Mouse (Mus musculus): Measurements from ENCODE around the gene Mllt3. TPM values are rescaled to one million over a fixed set of nuclear protein-coding genes. Genes with fewer than 3 reads are reported as not detected.

Gene Mllt3
- polyA plus RNA-seq, 1 experiment: 64.2 TPM

GRCm38 (mm10) chr4:87944320-87944719, 88.8 kb downstream of the Mllt3 start:
- no peak for DNase-seq (ENCODE audit: low read depth)
- TF ChIP-seq CTCF (IDR thresholded peaks at IDR 0.05; ENCODE audit: borderline replicate concordance, extremely low read depth, insufficient read depth, insufficient read length): no peak
- TF ChIP-seq POLR2A (IDR thresholded peaks at IDR 0.05; ENCODE audit: borderline replicate concordance, extremely low read depth, insufficient read depth, insufficient read length, poor library complexity, severe bottlenecking): no peak

DNA sequence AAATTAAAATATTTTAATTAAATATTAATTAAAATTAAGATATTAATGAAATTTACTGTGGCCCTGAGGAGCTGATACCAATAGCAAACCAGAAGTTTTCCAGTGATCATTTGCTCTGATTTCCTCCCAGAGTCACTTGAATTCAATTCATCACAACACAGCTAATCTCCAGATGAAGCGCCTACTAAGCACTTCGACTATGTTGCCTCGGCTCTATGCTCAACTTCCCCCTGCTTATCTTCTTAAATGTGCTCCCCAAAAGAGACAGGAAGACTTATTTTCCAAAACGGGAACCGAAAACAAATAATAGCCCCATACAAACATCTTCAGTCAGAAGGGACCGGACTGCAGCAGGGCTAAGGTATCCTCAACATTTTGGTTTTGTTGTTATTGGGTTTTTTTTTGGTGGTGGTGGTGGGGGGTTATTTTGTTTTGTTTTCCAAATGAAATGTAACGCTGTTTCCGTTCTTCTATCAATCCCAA, 90.2 kb downstream of the Mllt3 start:
- no peak for TF ChIP-seq CTCF (IDR thresholded peaks at IDR 0.05; ENCODE audit: borderline replicate concordance, extremely low read depth, insufficient read depth, insufficient read length)
- no peak for TF ChIP-seq POLR2A (IDR thresholded peaks at IDR 0.05; ENCODE audit: borderline replicate concordance, extremely low read depth, insufficient read depth, insufficient read length, poor library complexity, severe bottlenecking)
- no peak for DNase-seq (ENCODE audit: low read depth)

- no peak for TF ChIP-seq POLR2A (IDR thresholded peaks at IDR 0.05; ENCODE audit: borderline replicate concordance, extremely low read depth, insufficient read depth, insufficient read length, poor library complexity, severe bottlenecking)
- no peak for TF ChIP-seq CTCF (IDR thresholded peaks at IDR 0.05; ENCODE audit: borderline replicate concordance, extremely low read depth, insufficient read depth, insufficient read length)
- no peak for DNase-seq (ENCODE audit: low read depth)
These were observed 93.5 kb downstream of the Mllt3 start for GRCm38 (mm10) chr4:87939474-87940154.

GRCm38 (mm10) chr4:87936326-87936725, 96.8 kb downstream of the Mllt3 start:
- no peak for DNase-seq (ENCODE audit: low read depth)
- no peak for TF ChIP-seq CTCF (IDR thresholded peaks at IDR 0.05; ENCODE audit: borderline replicate concordance, extremely low read depth, insufficient read depth, insufficient read length)
- no peak for TF ChIP-seq POLR2A (IDR thresholded peaks at IDR 0.05; ENCODE audit: borderline replicate concordance, extremely low read depth, insufficient read depth, insufficient read length, poor library complexity, severe bottlenecking)

DNA sequence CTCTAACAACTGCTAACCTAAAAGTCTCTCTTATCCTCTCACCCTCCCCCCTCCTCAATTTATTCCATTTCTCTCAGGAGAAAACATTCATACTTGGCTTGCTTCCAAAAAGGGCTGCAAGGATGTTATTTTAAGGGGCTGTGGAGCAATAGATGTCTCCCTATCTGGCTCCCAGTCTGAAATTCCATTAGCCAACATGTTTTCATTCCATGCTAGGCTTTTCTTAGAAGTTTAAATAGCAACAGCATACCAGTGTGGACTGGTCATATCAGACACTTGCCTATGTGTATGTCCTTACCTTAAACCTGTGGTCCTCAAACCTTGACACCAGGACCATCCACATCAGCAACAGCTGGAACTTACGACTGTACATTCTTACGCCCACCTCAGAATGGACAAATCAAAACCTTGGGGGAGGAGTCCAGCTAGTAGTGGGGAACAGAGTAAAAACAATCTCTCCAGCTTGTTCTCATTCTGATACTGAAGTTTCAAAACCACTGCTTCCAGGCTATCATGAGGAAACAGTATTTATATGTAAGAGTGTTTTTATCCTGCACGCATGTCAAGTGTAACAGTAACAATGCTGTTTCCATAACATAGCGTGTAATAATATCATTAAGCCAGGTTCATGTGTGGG, 99.3 kb downstream of the Mllt3 start:
- peak; percentile 71 for DNase-seq (ENCODE audit: low read depth)
- no peak for TF ChIP-seq POLR2A (IDR thresholded peaks at IDR 0.05; ENCODE audit: borderline replicate concordance, extremely low read depth, insufficient read depth, insufficient read length, poor library complexity, severe bottlenecking)
- no peak for TF ChIP-seq CTCF (IDR thresholded peaks at IDR 0.05; ENCODE audit: borderline replicate concordance, extremely low read depth, insufficient read depth, insufficient read length)

DNA sequence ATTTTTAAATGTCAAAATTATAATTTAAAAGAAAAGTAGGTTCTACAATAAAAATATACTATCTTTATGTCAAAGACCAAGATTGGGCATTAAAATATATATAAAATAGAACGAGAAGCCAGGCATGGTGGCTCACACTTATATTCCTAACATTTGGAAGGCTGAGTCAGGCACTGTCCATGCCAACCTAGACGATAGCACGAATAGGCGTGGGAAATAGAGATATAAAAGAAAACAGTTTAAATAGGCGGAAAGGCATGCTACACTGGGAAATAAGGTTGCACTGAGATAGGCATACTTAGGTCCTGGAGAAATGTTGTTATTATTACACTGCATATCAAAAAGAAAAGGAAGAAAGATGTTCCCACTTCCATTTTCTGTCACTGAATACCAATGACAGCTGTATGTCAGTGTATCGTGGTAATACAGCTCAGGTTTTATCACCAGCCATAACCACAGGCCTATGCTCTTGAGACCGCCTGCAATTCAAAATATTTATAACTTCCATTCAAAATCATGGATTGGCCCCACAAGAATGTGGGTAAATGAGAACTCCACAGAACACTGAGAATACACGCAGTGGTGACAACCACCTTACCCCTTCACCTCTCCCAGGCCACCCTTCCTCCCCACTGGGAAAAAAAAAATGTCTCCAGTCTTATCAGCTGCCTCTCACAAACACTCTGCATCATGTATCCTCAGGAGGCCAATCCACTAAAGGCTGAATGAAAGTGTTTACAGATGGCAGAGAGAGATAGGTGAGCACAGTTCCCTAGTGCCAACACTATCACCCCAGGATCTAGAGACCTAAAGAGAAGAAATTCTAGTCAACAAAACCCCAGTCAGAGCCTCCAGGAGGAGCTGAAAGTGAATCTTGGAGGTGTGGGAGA, 102.6 kb downstream of the Mllt3 start:
- no peak for DNase-seq (ENCODE audit: low read depth)
- TF ChIP-seq POLR2A (IDR thresholded peaks at IDR 0.05; ENCODE audit: borderline replicate concordance, extremely low read depth, insufficient read depth, insufficient read length, poor library complexity, severe bottlenecking) (no peak), CTCF (IDR thresholded peaks at IDR 0.05; ENCODE audit: borderline replicate concordance, extremely low read depth, insufficient read depth, insufficient read length) (no peak)

- peak; percentile 89 for DNase-seq (ENCODE audit: low read depth)
- TF ChIP-seq POLR2A (IDR thresholded peaks at IDR 0.05; ENCODE audit: borderline replicate concordance, extremely low read depth, insufficient read depth, insufficient read length, poor library complexity, severe bottlenecking) (no peak), CTCF (IDR thresholded peaks at IDR 0.05; ENCODE audit: borderline replicate concordance, extremely low read depth, insufficient read depth, insufficient read length) (no peak)
These were observed 104.5 kb downstream of the Mllt3 start for GRCm38 (mm10) chr4:87928603-87929199.

DNA sequence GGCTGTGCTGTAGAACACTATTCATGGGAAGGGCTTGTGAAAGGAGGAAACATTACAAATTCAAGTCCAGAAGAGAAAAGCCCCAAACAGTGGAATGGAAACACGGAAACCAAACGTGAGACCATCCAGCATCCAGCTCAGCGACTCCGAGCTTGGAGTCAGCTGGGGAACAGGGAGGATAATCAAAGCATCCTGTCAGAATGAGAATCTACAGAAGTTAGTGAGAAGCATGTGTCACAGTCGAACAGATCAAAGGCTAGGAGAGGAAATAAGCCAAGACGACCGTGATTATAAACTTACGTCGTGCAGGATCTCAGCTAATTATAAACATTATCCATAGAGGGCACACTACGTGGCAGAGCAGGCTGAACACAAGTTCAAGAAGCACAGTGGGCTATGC, 105.8 kb downstream of the Mllt3 start:
- DNase-seq (ENCODE audit: low read depth): no peak
- TF ChIP-seq CTCF (IDR thresholded peaks at IDR 0.05; ENCODE audit: borderline replicate concordance, extremely low read depth, insufficient read depth, insufficient read length) (no peak), POLR2A (IDR thresholded peaks at IDR 0.05; ENCODE audit: borderline replicate concordance, extremely low read depth, insufficient read depth, insufficient read length, poor library complexity, severe bottlenecking) (no peak)

GRCm38 (mm10) chr4:87920664-87921063, 112.5 kb downstream of the Mllt3 start:
- no peak for DNase-seq (ENCODE audit: low read depth)
- TF ChIP-seq POLR2A (IDR thresholded peaks at IDR 0.05; ENCODE audit: borderline replicate concordance, extremely low read depth, insufficient read depth, insufficient read length, poor library complexity, severe bottlenecking): no peak

DNA sequence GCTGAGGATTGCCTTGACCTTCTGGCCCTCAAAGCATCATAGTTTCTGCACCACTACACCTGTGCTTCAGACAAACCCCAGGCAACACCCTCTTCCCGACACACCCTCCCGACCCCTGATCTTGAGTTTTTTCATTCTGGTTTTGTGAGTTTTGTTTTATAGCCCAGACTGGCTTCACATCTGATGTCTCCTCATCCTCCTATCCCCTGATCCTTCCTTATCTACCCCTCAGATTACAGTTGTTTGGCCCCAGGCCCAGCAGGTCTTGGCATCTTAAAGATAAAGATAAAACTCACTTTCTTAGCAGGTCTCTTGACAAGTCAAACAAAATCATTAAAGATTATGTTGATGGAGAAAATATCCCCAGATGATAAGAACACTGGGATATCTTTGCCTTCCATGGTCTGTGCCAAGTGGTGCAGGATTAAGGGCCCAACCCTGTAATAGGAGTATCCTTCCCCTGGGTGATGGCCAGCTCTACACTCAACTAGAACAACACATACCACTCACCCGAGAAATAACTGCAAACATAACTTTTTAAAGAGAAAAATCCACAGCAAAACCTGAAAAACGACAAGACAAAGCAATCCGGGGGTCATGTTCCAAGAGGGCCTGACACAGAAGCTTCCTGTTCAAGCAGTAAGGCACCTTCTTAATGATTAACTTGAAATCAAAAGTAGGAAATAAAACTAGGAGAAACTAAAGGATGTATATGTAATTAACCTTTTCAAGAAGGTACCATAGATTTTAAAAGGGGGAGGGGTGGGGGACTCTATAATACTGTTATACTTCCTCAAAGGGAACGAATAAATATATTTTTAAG, 121.8 kb downstream of the Mllt3 start:
- no peak for DNase-seq (ENCODE audit: low read depth)
- TF ChIP-seq POLR2A (IDR thresholded peaks at IDR 0.05; ENCODE audit: borderline replicate concordance, extremely low read depth, insufficient read depth, insufficient read length, poor library complexity, severe bottlenecking): no peak
- no peak for TF ChIP-seq CTCF (IDR thresholded peaks at IDR 0.05; ENCODE audit: borderline replicate concordance, extremely low read depth, insufficient read depth, insufficient read length)
